Mouse (Mus musculus): ENCODE measurements at regions not wholly inside any gene's neighbourhood (a gene's known extent, or its start where the extent isn't known, plus 50 kb on each side); places are given as distances from the start of the nearest gene placed in this dataset.
A peak's percentile ranks its signal among the peaks of the same experiment; 100 is the strongest.

GRCm38 (mm10) chr12:109947886-109948433 is 330.9 kb upstream of the Dio3 start:
- H3K4me3 ChIP-seq, result no peak overlapping the region
- H3K27me3 ChIP-seq, result no peaks in the 10 kb centered on the region
- 0 out of 2 replicates have a peak overlapping the region, but pooled peaks have one; percentile 31 for H3K9ac ChIP-seq
- WGBS, result 6% methylated on average over 7 of the region's 7 CpGs
- ATAC-seq, result peak; percentile 3; the same call in 1 of the 2 replicates
- no peaks in the 10 kb centered on the region for H3K9me3 ChIP-seq (replicated peaks)
- no peaks in the 10 kb centered on the region for H3K36me3 ChIP-seq (ENCODE audit: poor library complexity, severe bottlenecking)
- H3K4me1 ChIP-seq, result peaks cover 58% of the 10 kb centered on the region
- peak overlapping the region; percentile 91 for H3K27ac ChIP-seq
- H3K4me2 ChIP-seq, result no peak overlapping the region

GRCm38 (mm10) chr12:109948434-109948984 is 330.4 kb upstream of the Dio3 start:
- no peaks in the 10 kb centered on the region for H3K27me3 ChIP-seq
- no peaks in the 10 kb centered on the region for H3K9me3 ChIP-seq (replicated peaks)
- peak overlapping the region; percentile 13; the same call in 1 of the 2 replicates for H3K9ac ChIP-seq
- peaks cover 58% of the 10 kb centered on the region for H3K4me1 ChIP-seq
- peak overlapping the region; percentile 91 for H3K27ac ChIP-seq
- no peak overlapping the region for H3K4me3 ChIP-seq
- H3K36me3 ChIP-seq (ENCODE audit: poor library complexity, severe bottlenecking), result no peaks in the 10 kb centered on the region
- WGBS, result 5% methylated on average over 16 of the region's 16 CpGs
- 0 out of 2 replicates have a peak overlapping the region, but pooled peaks have one; percentile 13 for H3K4me2 ChIP-seq
- ATAC-seq, result peak; percentile 91

GRCm38 (mm10) chr12:109949231-109949965 is 329.5 kb upstream of the Dio3 start:
- ATAC-seq, result no peak
- H3K4me2 ChIP-seq, result 0 out of 2 replicates have a peak overlapping the region, but pooled peaks have one; percentile 13
- peak overlapping the region; percentile 91 for H3K27ac ChIP-seq
- no peaks in the 10 kb centered on the region for H3K9me3 ChIP-seq (replicated peaks)
- no peak overlapping the region for H3K4me3 ChIP-seq
- H3K36me3 ChIP-seq (ENCODE audit: poor library complexity, severe bottlenecking), result no peaks in the 10 kb centered on the region
- 46% methylated on average over 17 of the region's 17 CpGs for WGBS
- peaks cover 58% of the 10 kb centered on the region for H3K4me1 ChIP-seq
- H3K9ac ChIP-seq, result peak overlapping the region; percentile 13; the same call in 1 of the 2 replicates
- no peaks in the 10 kb centered on the region for H3K27me3 ChIP-seq

DNA sequence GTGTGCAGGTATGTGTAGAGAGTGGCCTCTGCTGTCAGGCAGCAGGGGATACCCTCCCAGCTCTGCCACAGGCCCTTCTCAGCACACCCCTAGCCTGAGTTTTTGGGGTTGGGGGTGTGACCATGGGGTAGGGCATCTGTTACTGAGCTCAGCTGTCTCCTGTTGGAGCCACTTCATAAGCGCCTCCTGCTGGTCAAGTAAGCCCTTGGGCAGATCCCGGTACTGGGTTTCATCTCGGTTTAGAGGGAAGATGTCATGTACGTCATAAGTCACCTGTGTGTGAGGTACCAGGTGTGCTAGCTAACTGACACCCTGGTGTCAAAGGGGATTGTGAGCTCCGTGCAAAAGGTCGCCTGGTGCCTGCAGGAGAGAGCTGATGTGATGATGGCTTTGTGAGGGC is 328.2 kb upstream of the Dio3 start:
- H3K27me3 ChIP-seq, result no peaks in the 10 kb centered on the region
- no peak overlapping the region for H3K4me2 ChIP-seq
- 42% methylated on average over 6 of the region's 6 CpGs for WGBS
- H3K4me1 ChIP-seq, result peaks cover 58% of the 10 kb centered on the region
- ATAC-seq, result no peak
- no peak overlapping the region for H3K27ac ChIP-seq
- H3K9ac ChIP-seq, result no peak overlapping the region
- no peak overlapping the region for H3K4me3 ChIP-seq
- no peaks in the 10 kb centered on the region for H3K9me3 ChIP-seq (replicated peaks)
- H3K36me3 ChIP-seq (ENCODE audit: poor library complexity, severe bottlenecking), result no peaks in the 10 kb centered on the region

DNA sequence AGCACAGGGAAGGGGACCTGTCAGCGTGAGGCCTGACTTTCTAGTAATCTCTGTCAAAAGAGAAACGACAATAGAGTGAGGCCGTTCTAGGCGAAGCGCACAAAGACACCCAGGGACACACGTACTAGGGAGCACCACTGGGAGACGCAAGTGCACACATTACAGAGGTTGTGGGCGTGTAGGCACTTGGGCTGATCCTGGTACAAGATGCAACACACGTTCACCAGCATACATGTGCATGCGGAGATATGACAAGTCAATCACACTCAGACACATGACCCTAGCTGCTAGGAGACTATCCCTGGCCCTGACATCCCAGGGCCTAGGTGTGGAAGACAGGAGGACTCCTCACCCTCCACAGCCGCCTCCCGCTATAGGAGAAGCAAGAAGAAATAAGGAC is 327.4 kb upstream of the Dio3 start:
- H3K4me2 ChIP-seq, result no peak overlapping the region
- H3K9me3 ChIP-seq (replicated peaks), result no peaks in the 10 kb centered on the region
- no peaks in the 10 kb centered on the region for H3K36me3 ChIP-seq (ENCODE audit: poor library complexity, severe bottlenecking)
- no peak overlapping the region for H3K9ac ChIP-seq
- no peaks in the 10 kb centered on the region for H3K27me3 ChIP-seq
- no peak for ATAC-seq
- no peak overlapping the region for H3K4me3 ChIP-seq
- peaks cover 54% of the 10 kb centered on the region for H3K4me1 ChIP-seq
- 78% methylated on average over 12 of the region's 12 CpGs for WGBS
- H3K27ac ChIP-seq, result no peak overlapping the region

- H3K27me3 ChIP-seq, result no peaks in the 10 kb centered on the region
- H3K9ac ChIP-seq, result no peak overlapping the region
- no peaks in the 10 kb centered on the region for H3K36me3 ChIP-seq (ENCODE audit: poor library complexity, severe bottlenecking)
- no peak overlapping the region for H3K27ac ChIP-seq
- H3K4me1 ChIP-seq, result peaks cover 49% of the 10 kb centered on the region
- ATAC-seq, result no peak
- no peaks in the 10 kb centered on the region for H3K9me3 ChIP-seq (replicated peaks)
- no peak overlapping the region for H3K4me3 ChIP-seq
- 84% methylated on average over 10 of the region's 10 CpGs for WGBS
- no peak overlapping the region for H3K4me2 ChIP-seq
Observed at GRCm38 (mm10) chr12:109951884-109952456, 326.9 kb upstream of the Dio3 start.

DNA sequence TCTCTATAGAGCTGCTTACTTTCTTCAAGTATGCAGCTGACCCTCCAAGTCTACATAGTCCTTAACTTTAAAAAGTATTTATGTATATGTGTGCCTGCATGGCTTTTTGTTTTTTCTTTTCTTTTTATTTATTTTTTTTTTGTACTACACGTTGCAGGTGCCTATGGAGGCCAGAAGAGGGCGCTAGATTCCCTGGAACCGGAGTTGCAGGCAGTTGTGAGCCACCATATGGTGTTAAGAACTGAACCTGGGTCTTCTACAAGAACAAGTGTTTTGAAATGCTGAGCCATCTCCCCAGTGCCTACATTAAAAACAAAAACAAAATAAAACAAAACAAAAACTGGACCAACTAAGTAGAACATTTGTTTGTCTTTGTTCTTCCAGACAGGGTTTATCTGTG is 325.9 kb upstream of the Dio3 start:
- H3K4me3 ChIP-seq, result no peak overlapping the region
- H3K4me2 ChIP-seq, result no peak overlapping the region
- no peaks in the 10 kb centered on the region for H3K36me3 ChIP-seq (ENCODE audit: poor library complexity, severe bottlenecking)
- no peak for ATAC-seq
- H3K27me3 ChIP-seq, result no peaks in the 10 kb centered on the region
- WGBS, result 75% methylated on average over 3 of the region's 3 CpGs
- no peak overlapping the region for H3K9ac ChIP-seq
- no peaks in the 10 kb centered on the region for H3K9me3 ChIP-seq (replicated peaks)
- H3K27ac ChIP-seq, result no peak overlapping the region
- H3K4me1 ChIP-seq, result peaks cover 46% of the 10 kb centered on the region

DNA sequence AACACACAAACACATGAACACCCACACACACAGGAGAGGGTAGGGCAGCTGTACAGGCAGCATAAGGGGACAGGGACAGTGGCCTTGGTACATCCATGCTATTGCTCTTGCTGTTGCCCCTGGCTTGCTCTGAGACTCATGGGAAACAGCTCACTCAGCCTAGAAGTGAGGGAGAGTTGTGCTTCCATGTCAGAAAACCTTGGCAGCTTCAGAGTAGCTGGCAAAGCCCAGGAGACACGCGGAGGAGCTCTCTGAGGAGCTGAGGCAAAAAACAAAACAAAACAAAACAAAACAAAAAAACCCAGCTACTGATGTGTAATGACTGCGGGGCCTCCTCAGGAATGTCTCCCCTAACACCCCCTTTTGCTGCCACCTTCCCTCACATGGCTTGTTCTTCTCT is 321.6 kb upstream of the Dio3 start:
- H3K9ac ChIP-seq, result no peak overlapping the region
- H3K4me3 ChIP-seq, result no peak overlapping the region
- no peaks in the 10 kb centered on the region for H3K36me3 ChIP-seq (ENCODE audit: poor library complexity, severe bottlenecking)
- no peak overlapping the region for H3K4me2 ChIP-seq
- WGBS, result 66% methylated on average over 3 of the region's 3 CpGs
- ATAC-seq, result no peak
- no peaks in the 10 kb centered on the region for H3K27me3 ChIP-seq
- H3K4me1 ChIP-seq, result peaks cover 20% of the 10 kb centered on the region
- H3K9me3 ChIP-seq (replicated peaks), result no peaks in the 10 kb centered on the region
- H3K27ac ChIP-seq, result no peak overlapping the region

DNA sequence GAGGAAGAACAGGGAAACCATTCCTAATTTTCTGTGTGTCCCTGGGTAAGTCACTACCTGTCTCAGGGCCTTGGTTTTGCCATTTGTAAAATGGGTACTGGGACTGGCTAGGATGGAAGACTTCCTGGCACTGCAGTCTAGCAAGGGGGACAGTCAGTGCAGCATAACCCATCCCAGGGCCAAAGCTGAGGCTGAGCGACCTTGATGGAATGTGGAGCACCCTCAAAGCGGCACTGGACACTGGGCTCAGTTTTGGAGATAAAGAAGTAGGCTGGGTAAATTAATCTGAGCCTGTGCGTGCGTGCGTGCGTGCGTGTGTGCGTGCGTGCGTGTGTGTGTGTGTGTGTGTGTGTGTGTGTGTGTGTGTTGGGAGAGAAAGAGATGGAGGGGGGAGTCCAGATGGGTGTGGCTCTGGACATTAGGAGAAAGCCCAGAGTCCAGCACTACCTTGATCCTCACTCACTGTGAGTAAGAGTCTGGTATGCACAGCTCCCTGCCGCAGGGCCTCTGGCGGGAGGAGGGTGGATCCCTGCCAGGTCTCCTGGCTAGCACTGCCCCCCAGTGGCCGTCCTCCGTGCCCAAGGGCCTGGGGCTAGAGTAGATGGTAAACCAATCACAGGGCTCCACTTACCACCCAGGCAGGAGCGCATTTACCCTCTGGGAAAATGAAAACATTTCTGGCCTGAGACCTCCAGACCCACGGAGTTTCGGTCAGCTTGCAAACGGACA is 320.3 kb upstream of the Dio3 start:
- no peaks in the 10 kb centered on the region for H3K36me3 ChIP-seq (ENCODE audit: poor library complexity, severe bottlenecking)
- no peaks in the 10 kb centered on the region for H3K27me3 ChIP-seq
- 40% methylated on average over 18 of the region's 18 CpGs for WGBS
- H3K4me2 ChIP-seq, result no peak overlapping the region
- peak; percentile 92 for ATAC-seq
- no peak overlapping the region for H3K27ac ChIP-seq
- no peak overlapping the region for H3K9ac ChIP-seq
- peaks cover 20% of the 10 kb centered on the region for H3K4me1 ChIP-seq
- no peaks in the 10 kb centered on the region for H3K9me3 ChIP-seq (replicated peaks)
- no peak overlapping the region for H3K4me3 ChIP-seq

- H3K27me3 ChIP-seq, result no peaks in the 10 kb centered on the region
Observed at GRCm38 (mm10) chr12:109966776-109967175, 312.1 kb upstream of the Dio3 start.

GRCm38 (mm10) chr12:109968303-109968702 is 310.6 kb upstream of the Dio3 start:
- ATAC-seq, result no peak
- Histone ChIP-seq H3K27me3 (no peaks in the 10 kb centered on the region), H3K9ac (no peak overlapping the region), H3K9me3 (replicated peaks) (no peaks in the 10 kb centered on the region), H3K4me2 (no peak overlapping the region), H3K27ac (no peak overlapping the region), H3K4me1 (no peaks in the 10 kb centered on the region), H3K36me3 (ENCODE audit: poor library complexity, severe bottlenecking) (no peaks in the 10 kb centered on the region), H3K4me3 (no peak overlapping the region)
- 89% methylated on average over 7 of the region's 7 CpGs for WGBS

More at GRCm38 (mm10) chr12:109966776-109967175, 312.1 kb upstream of the Dio3 start:
- WGBS, result 90% methylated on average over 12 of the region's 12 CpGs
- Histone ChIP-seq H3K4me3 (no peak overlapping the region), H3K4me1 (no peaks in the 10 kb centered on the region), H3K36me3 (ENCODE audit: poor library complexity, severe bottlenecking) (no peaks in the 10 kb centered on the region), H3K27ac (no peak overlapping the region), H3K9me3 (replicated peaks) (no peaks in the 10 kb centered on the region), H3K9ac (no peak overlapping the region), H3K4me2 (no peak overlapping the region)
- ATAC-seq, result no peak

DNA sequence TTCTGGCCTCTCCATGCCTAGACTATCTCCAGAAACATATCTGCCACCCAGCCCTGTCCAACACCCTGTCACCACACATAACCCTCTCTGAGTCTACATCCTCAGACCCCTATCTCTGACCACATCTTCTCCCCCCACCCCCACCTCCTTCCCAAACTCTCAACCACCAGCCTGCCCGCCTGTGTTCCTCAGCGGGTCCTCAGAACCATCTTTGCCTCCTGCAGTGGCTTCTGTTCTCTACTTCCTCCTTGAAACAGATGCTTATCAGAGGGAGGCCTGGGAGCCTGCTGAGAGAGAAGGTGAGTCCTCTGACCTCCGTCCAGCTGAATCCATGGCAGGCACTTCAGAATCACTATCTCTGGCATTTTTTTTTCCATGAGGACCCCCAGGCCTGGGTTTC is 307.4 kb upstream of the Dio3 start:
- no peaks in the 10 kb centered on the region for H3K36me3 ChIP-seq (ENCODE audit: poor library complexity, severe bottlenecking)
- ATAC-seq, result no peak
- H3K4me2 ChIP-seq, result no peak overlapping the region
- WGBS, result 77% methylated on average over 3 of the region's 3 CpGs
- H3K27me3 ChIP-seq, result no peaks in the 10 kb centered on the region
- no peak overlapping the region for H3K27ac ChIP-seq
- no peaks in the 10 kb centered on the region for H3K9me3 ChIP-seq (replicated peaks)
- no peak overlapping the region for H3K9ac ChIP-seq
- peaks cover 7% of the 10 kb centered on the region; the same call in 1 of the 2 replicates for H3K4me1 ChIP-seq
- H3K4me3 ChIP-seq, result no peak overlapping the region

Data from forebrain, embryonic 13.5 days (tissue).